Mouse (Mus musculus): ENCODE data around the gene Slc39a11.

Gene Slc39a11

DNA sequence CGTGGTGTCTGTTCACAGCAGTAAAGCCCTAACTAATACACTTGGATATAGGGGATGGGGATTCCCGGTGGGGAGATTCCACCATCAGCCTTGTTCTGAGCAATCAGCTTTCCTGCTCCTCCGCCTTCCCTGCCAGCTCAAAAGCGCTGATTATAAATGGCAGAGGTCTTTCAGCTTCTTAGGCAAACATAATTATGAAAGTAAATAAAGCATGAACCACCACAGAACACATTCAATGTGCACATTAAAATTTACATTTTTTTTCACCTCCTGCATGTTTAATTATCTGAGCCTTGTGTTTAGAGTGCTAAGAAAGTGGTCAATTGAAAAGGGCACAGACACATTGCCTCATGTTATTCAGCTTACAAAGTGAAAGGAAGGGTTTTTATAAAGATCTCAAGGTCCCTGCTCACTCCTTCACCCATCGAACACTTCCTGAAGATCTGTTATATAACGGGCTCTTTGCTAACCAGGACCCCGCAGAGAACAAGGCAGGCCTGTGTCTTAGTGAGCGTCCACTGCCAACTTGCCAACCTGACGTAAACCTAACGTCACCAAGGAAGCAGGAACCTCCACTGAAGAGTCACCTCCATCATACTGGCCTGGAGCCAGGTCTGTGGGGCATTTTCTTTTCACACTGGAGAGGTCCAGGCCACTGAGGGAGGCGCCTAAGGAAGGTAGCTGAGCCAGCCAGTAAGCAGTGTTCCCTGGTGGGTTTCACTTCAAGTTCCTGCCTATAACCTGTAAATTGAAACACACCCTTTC lies 142.0 kb downstream of the Slc39a11 start:
- DNase-seq (ENCODE audit: low read depth) = no peak

- DNase-seq (ENCODE audit: low read depth) = no peak
Measured at GRCm38 (mm10) chr11:113505551-113506160, 144.2 kb downstream of the Slc39a11 start.

- DNase-seq (ENCODE audit: low read depth) = no peak
Measured at GRCm38 (mm10) chr11:113504459-113505062, 145.3 kb downstream of the Slc39a11 start.

DNA sequence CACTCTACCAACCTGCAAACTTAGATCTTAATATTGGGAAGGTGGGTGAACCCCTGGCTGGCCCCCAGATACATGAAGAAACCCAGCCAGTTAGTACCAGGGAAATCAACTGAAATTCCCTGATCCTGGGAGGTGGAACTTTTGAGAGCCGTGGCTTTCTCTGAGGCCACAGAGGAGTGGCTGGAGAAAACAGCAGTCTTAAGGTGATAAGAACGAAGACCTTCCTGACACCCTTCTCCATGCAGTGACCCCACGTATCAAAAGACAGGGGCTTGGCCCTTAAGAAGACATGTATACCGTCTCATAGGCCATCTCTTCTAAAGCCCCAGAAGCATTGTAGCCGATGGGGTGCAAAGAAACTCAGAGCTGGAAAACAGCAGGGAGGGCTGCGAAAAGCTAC lies 146.9 kb downstream of the Slc39a11 start:
- DNase-seq (ENCODE audit: low read depth) = no peak

GRCm38 (mm10) chr11:113500631-113501305 lies 149.1 kb downstream of the Slc39a11 start:
- DNase-seq (ENCODE audit: low read depth) = no peak

- no peak for DNase-seq (ENCODE audit: low read depth)
Measured at GRCm38 (mm10) chr11:113498889-113499288, 151.0 kb downstream of the Slc39a11 start.

GRCm38 (mm10) chr11:113494021-113494546 lies 155.8 kb downstream of the Slc39a11 start:
- no peak for DNase-seq (ENCODE audit: low read depth)

GRCm38 (mm10) chr11:113490530-113491520 lies 159.1 kb downstream of the Slc39a11 start:
- DNase-seq (ENCODE audit: low read depth) = no peak

- DNase-seq (ENCODE audit: low read depth) = peak; percentile 16
Measured at GRCm38 (mm10) chr11:113487603-113488335, 162.1 kb downstream of the Slc39a11 start.

DNA sequence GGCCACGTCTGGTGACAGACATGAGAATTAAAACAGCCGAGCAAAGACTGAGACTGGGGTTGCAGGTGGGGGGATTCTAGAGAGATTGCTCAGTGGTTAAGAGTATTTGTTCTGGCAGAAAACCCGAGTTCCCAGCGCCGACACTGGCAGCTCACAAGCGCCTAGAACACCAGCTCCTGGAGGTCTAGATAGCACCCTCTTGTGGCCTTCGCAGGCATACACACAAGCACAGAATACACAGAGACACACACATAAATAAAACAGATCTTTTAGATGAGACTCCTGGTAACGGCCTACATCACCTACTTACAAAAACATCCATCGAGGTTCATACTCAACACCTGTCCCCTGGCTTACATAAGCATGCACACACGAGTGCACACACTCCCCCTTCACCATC lies 165.8 kb downstream of the Slc39a11 start:
- DNase-seq (ENCODE audit: low read depth) = no peak

GRCm38 (mm10) chr11:113477550-113477949 lies 172.3 kb downstream of the Slc39a11 start:
- no peak for DNase-seq (ENCODE audit: low read depth)

- no peak for DNase-seq (ENCODE audit: low read depth)
Measured at GRCm38 (mm10) chr11:113476720-113477119, 173.2 kb downstream of the Slc39a11 start.

GRCm38 (mm10) chr11:113475491-113475890 lies 174.4 kb downstream of the Slc39a11 start:
- DNase-seq (ENCODE audit: low read depth) = no peak

DNA sequence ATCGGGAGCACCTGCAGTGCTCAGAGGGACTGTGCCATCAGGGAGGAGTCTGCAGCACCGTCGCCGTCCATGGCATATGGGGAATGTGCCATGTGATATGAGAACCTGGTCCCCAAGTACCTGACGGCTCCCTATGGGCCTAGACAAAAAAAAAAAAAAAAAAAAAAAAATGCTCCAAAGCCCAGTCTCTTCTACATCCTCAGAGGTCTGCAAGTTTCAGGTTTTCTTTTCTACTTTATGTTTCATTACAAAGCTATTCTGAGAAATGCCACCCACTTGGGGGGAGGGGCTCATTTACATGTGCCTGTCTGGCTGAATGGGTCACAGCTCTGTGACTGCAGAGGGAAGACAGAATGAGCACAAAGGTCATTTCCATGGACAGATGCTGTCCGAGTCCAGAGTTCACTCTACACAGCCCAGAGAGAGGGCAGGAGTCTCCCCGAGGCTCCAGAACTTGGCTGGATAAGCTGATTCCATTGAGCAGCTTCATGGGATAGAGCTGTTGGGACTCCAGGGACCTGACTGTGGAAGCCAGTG lies 175.8 kb downstream of the Slc39a11 start:
- DNase-seq (ENCODE audit: low read depth) = no peak

DNA sequence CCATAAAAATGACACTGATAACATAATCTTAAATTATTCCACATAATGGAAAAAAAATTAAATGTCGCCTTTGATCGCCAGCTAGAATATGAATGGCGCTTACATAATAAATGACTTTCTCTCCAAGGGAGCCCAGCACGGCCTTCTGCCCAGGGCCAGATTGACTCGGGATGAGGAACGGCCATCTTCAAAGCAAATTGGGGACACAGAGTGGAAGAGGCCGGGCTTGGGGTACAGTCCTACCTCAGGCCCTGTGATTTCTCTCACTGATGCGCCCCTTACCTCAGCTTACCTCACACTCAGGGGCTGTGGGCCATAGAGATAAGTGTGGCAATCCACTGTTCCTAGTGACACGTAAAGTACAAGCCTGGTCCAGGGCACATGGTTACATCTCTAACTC lies 177.9 kb downstream of the Slc39a11 start:
- DNase-seq (ENCODE audit: low read depth) = no peak

- peak; percentile 16 for DNase-seq (ENCODE audit: low read depth)
Measured at GRCm38 (mm10) chr11:113469919-113470785, 179.7 kb downstream of the Slc39a11 start.

GRCm38 (mm10) chr11:113468016-113468415 lies 181.9 kb downstream of the Slc39a11 start:
- DNase-seq (ENCODE audit: low read depth) = no peak

DNA sequence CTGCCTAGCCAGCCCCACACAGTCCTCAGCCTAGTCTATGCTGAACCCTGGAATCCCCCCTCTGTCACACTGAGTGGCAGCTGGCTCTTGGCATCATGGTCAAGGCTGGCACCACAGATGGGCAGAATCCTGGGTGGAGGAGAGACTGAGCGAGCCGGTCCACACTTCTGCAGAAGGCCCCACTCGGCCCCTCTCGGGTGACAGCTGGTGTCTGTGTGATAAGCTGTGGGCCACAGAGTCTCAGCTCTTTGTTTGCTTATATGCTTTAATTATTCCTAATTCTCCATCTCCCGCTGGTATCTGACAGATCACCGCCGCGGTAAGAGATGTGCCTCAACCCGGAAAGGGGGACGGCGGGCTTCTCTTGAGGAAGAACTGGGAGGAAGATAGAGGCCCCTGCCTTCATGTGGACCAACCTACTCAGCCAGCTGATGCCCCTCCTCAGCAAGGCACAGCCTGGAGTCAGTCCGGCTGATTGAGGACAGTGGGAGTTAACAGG lies 182.5 kb downstream of the Slc39a11 start:
- DNase-seq (ENCODE audit: low read depth) = no peak

DNA sequence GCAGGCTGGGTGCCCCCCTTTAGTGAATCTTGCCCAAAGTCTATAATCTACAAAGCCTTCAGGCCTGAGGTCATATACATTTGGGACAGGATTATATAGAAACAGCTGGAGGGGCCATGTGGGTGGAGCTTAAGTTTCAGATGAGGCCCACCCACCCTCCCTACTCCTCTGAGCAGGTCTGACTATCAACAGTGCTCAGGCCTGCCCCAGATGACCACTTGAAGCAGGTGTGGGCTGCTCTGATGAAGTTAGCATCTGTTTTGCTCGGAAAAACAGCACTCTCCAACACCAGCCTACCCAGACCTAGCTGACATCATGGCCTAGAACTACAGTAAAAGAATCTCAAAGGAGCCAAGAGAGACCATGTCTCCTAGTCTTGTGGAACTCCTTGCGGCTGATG lies 189.8 kb downstream of the Slc39a11 start:
- DNase-seq (ENCODE audit: low read depth) = no peak
